ENCODE assay signal across 28 mouse cellular contexts in the genomic region with DNA sequence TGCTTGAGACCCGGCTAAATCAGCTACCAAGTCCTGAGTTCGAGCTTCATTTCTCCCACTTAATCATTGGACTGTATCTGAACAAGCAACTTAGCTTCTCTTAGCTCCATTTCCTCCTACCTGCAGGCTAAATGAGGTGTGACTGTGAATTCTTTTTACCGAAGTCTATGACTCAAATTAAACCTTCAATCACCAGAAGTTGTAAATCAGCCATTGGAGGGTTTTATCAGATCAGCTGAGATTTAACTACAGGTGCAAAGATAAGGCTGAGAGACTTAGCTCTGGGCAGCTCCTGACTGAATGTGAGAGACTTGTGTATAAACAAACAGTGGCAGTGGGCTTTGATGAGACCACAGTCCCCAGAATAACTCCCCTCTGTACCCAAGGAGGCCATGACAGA.
"Had no signal": no experiment of that assay in that cellular context is flagged by ENCODE, and none has a peak within 500 bp of the region (broad histone marks: within the 10 kb centered on the region; RNA-seq: fewer than 3 reads in every experiment).

No protein-coding gene starts in this region.

- H3K4me2 ChIP-seq: embryonic facial prominence, embryonic 12.5 days; embryonic facial prominence, embryonic 13.5 days; embryonic facial prominence, embryonic 15.5 days; forebrain, embryonic 12.5 days; forebrain, embryonic 13.5 days; forebrain, embryonic 15.5 days had no signal

- H3K27me3 ChIP-seq: embryonic facial prominence, embryonic 12.5 days; embryonic facial prominence, embryonic 13.5 days; embryonic facial prominence, embryonic 15.5 days; forebrain, embryonic 12.5 days; forebrain, embryonic 13.5 days; forebrain, embryonic 15.5 days had no signal

- H3K9me3 ChIP-seq: embryonic facial prominence, embryonic 10.5 days; embryonic facial prominence, embryonic 12.5 days; embryonic facial prominence, embryonic 13.5 days; embryonic facial prominence, embryonic 15.5 days; forebrain, embryonic 10.5 days; forebrain, embryonic 12.5 days; forebrain, embryonic 13.5 days; forebrain, embryonic 15.5 days had no signal

- H3K27ac ChIP-seq: embryonic facial prominence, embryonic 10.5 days; embryonic facial prominence, embryonic 12.5 days; embryonic facial prominence, embryonic 13.5 days; embryonic facial prominence, embryonic 15.5 days; forebrain, embryonic 10.5 days; forebrain, embryonic 12.5 days; forebrain, embryonic 13.5 days; forebrain, embryonic 15.5 days; gastrocnemius, adult 2 months; heart, adult 2 months had no signal

- H3K4me1 ChIP-seq: embryonic facial prominence, embryonic 10.5 days; embryonic facial prominence, embryonic 12.5 days; embryonic facial prominence, embryonic 13.5 days; embryonic facial prominence, embryonic 15.5 days; forebrain, embryonic 10.5 days; forebrain, embryonic 12.5 days; forebrain, embryonic 13.5 days; forebrain, embryonic 15.5 days had no signal

- DNase-seq: cerebellum, adult 8-10 months; cerebellum, adult 9-10 months; cerebellum, adult 9-11 months; cerebellum, postnatal 10 days; cerebellum, postnatal 14 days; cerebellum, postnatal 25 days; cerebellum, postnatal 36 days; embryo, embryonic 11 days; forebrain, postnatal 0 days; gastrocnemius, adult 2 months; gastrocnemius, postnatal 10 days; gastrocnemius, postnatal 14 days; gastrocnemius, postnatal 25 days; gastrocnemius, postnatal 36 days; heart, adult 11 months; heart, adult 18-20 months; heart, adult 2 months had no signal

- ATAC-seq: forebrain, embryonic 13.5 days; forebrain, embryonic 14.5 days; forebrain, embryonic 15.5 days; forebrain, embryonic 16.5 days; forebrain, postnatal 0 days had no signal

- H3K9ac ChIP-seq: embryonic facial prominence, embryonic 12.5 days; embryonic facial prominence, embryonic 13.5 days; embryonic facial prominence, embryonic 15.5 days; forebrain, embryonic 12.5 days; forebrain, embryonic 13.5 days; forebrain, embryonic 15.5 days; forebrain, postnatal 0 days had no signal

- H3K4me3 ChIP-seq: embryonic facial prominence, embryonic 10.5 days; embryonic facial prominence, embryonic 12.5 days; embryonic facial prominence, embryonic 13.5 days; embryonic facial prominence, embryonic 15.5 days; erythroblast, embryonic 14.5 days; forebrain, embryonic 10.5 days; forebrain, embryonic 12.5 days; forebrain, embryonic 13.5 days; forebrain, embryonic 15.5 days; gastrocnemius, adult 2 months; heart, adult 2 months had no signal

- H3K36me3 ChIP-seq: embryonic facial prominence, embryonic 10.5 days; embryonic facial prominence, embryonic 12.5 days; embryonic facial prominence, embryonic 13.5 days; embryonic facial prominence, embryonic 15.5 days; forebrain, embryonic 10.5 days; forebrain, embryonic 12.5 days; forebrain, embryonic 15.5 days had no signal
